Mouse (Mus musculus) kidney, adult 2 months (tissue): ENCODE measurements around the gene Dhx58. TPM values are rescaled to one million over a fixed set of nuclear protein-coding genes. Genes with fewer than 3 reads are reported as not detected.
A peak's percentile ranks its signal among the peaks of the same experiment; 100 is the strongest.

Experiments used
- DNase-seq: peaks from one replicate; pipeline ENCODE4 v3.0.0; 2021
- H3K27ac ChIP-seq: fragments of 200-500 bp; 2 replicates; pipeline ENCODE4 v1.5.1; 2012; ENCODE audit warnings: low read depth, low read length, control low read depth, inconsistent platforms; ENCODE audit not compliant: insufficient read depth
- H3K27me3 ChIP-seq: fragments of 200-500 bp; replicated peaks from 2 replicates; pipeline ENCODE4 v1.6.1; 2012; ENCODE audit warnings: mild to moderate bottlenecking, moderate library complexity, low read length, inconsistent platforms; ENCODE audit not compliant: control insufficient read depth, insufficient read depth
- H3K36me3 ChIP-seq: fragments of 200-500 bp; 2 replicates; pipeline ENCODE4 v1.6.1; 2012; ENCODE audit warnings: mild to moderate bottlenecking, moderate library complexity, low read length, inconsistent platforms; ENCODE audit not compliant: control insufficient read depth, insufficient read depth
- H3K4me1 ChIP-seq: fragments of 200-500 bp; 2 replicates; pipeline ENCODE4 v1.6.1; 2011; ENCODE audit warnings: low read length; ENCODE audit not compliant: control insufficient read depth, insufficient read depth
- H3K4me3 ChIP-seq: fragments of 200-500 bp; 2 replicates; pipeline ENCODE4 v1.5.1; 2011; ENCODE audit warnings: mild to moderate bottlenecking, low read depth, low read length, control low read depth; ENCODE audit not compliant: insufficient read depth
- CTCF ChIP-seq: fragments of 200-500 bp; conservative IDR thresholded peaks from 2 replicates; pipeline ENCODE4 v1.5.1; 2011; ENCODE audit warnings: low read depth, mild to moderate bottlenecking, control low read depth, low read length, moderate library complexity, mixed read lengths; ENCODE audit not compliant: insufficient read depth, insufficient read length
- POLR2A ChIP-seq: fragments of 200-500 bp; IDR thresholded peaks from one replicate; pipeline ENCODE4 v1.6.1; 2011; ENCODE audit warnings: low read depth, low read length, control low read depth
- WGBS: fragments of 180-500 bp; shearing (Covaris S2); methylation state at CpG from one replicate; pipeline ENCODE4 v1.1.7; 2018; 5-methylcytosine and 5-hydroxymethylcytosine counted together
- polyA plus RNA-seq: library from polyadenylated mRNA; depleted of rRNA; stranded (reverse); fragments of >200 nt; gene quantifications from 2 replicates; pipeline ENCODE4 v1.2.3, GENCODE M21; 2012; rRNA removed

Gene Dhx58
- polyA plus RNA-seq, 1 experiment = 6.2 TPM

GRCm38 (mm10) chr11:100648405-100648804 is 55.7 kb downstream of the Dhx58 start:
- Histone ChIP-seq H3K36me3 (no peaks in the 10 kb centered on the region), H3K4me3 (no peak overlapping the region), H3K27ac (no peak overlapping the region), H3K27me3 (no peaks in the 10 kb centered on the region), H3K4me1 (no peaks in the 10 kb centered on the region)
- TF ChIP-seq POLR2A = no peak
- TF ChIP-seq CTCF = no peak
- WGBS = 93% methylated on average over 8 of the region's 8 CpGs
- no peak for DNase-seq

GRCm38 (mm10) chr11:100646265-100646664 is 57.8 kb downstream of the Dhx58 start:
- no peaks in the 10 kb centered on the region for H3K27me3 ChIP-seq
- WGBS = 22% methylated on average over 1 of the region's 1 CpGs
- DNase-seq = peak; percentile 40
- H3K36me3 ChIP-seq = no peaks in the 10 kb centered on the region
- H3K4me3 ChIP-seq = no peak overlapping the region
- no peaks in the 10 kb centered on the region for H3K4me1 ChIP-seq
- no peak for TF ChIP-seq POLR2A
- TF ChIP-seq CTCF = peak; percentile 63
- H3K27ac ChIP-seq = no peak overlapping the region

Other genes starting within 250 kb of the Dhx58 start
- gene Klhl11, start 231.5 kb downstream of the Dhx58 start, polyA plus RNA-seq = 2.3 and 3.3 TPM in 2 replicates
- 181 and 191 TPM in 2 replicates for gene Acly, start 176.3 kb downstream of the Dhx58 start, polyA plus RNA-seq
- gene Ttc25, start 158.7 kb downstream of the Dhx58 start, polyA plus RNA-seq = 0.84 and 1.4 TPM in 2 replicates
- 10.5 and 13.5 TPM in 2 replicates for gene Cnp, start 129.4 kb downstream of the Dhx58 start, polyA plus RNA-seq
- 60.5 and 63.1 TPM in 2 replicates for gene Nkiras2, start 85.0 kb downstream of the Dhx58 start, polyA plus RNA-seq
- gene Dnajc7, start 84.1 kb downstream of the Dhx58 start, polyA plus RNA-seq = 30.0 and 45.6 TPM in 2 replicates
- 0.14 and 0.34 TPM in 2 replicates for gene Zfp385c, start 11.8 kb downstream of the Dhx58 start, polyA plus RNA-seq
- 25.9 and 29.0 TPM in 2 replicates for gene Kat2a, start 8.2 kb upstream of the Dhx58 start, polyA plus RNA-seq
- 0.48 and 0.49 TPM in 2 replicates for gene Hspb9, start 9.6 kb upstream of the Dhx58 start, polyA plus RNA-seq
- gene Rab5c, start 33.9 kb upstream of the Dhx58 start, polyA plus RNA-seq = 445 and 472 TPM in 2 replicates
- 0.04 and 0.08 TPM in 2 replicates for gene Kcnh4, start 55.7 kb upstream of the Dhx58 start, polyA plus RNA-seq
- gene Hcrt, start 58.7 kb upstream of the Dhx58 start, polyA plus RNA-seq = not detected in 2 replicates
- 30.4 and 31.8 TPM in 2 replicates for gene Ghdc, start 66.7 kb upstream of the Dhx58 start, polyA plus RNA-seq
- 23.2 and 24.0 TPM in 2 replicates for gene Stat5b, start 146.5 kb upstream of the Dhx58 start, polyA plus RNA-seq
- gene Stat5a, start 155.1 kb upstream of the Dhx58 start, polyA plus RNA-seq = 15.8 and 16.6 TPM in 2 replicates
- gene Stat3, start 235.3 kb upstream of the Dhx58 start, polyA plus RNA-seq = 55.5 and 57.2 TPM in 2 replicates